Mouse (Mus musculus) heart, postnatal 0 days (tissue): ENCODE data around the gene Hbb-bh1.

ENCODE experiments used
- CTCF ChIP-seq: IDR thresholded peaks from 2 replicates; pipeline ENCODE4 v1.5.1; 2016; ENCODE audit warnings: antibody characterized with exemption, control low read depth, low read depth
- EP300 ChIP-seq: IDR thresholded peaks from 2 replicates; pipeline ENCODE4 v1.6.1; 2016; ENCODE audit warnings: antibody characterized with exemption, low read depth

DNA sequence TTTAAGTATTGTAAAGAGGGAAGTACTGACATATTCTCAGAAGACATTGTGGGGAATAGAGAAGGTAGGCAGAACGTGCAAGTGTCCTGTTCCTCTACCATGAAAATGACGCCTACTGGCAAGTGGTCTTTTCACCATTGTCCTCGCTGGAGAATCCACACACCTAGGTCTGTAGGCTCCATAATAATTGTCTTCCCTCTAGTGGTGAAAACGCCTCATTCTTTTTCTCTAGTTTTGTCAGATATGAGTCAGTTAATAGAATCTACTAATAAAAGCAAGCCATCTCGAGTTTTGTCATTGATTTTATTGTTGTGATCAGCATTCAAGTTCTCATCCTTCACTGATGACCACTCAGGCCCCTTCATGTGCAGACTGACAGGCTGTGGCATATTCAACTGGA is 31.5 kb upstream of the Hbb-bh1 start:
- no peak for TF ChIP-seq CTCF
- no peak for TF ChIP-seq EP300
